Mouse (Mus musculus) lung, adult 2 months (tissue): ENCODE measurements around the gene Irf8.

Experiments used
- CTCF ChIP-seq: fragments of 200-500 bp; IDR thresholded peaks from 2 replicates; pipeline ENCODE4 v1.5.1; 2011; ENCODE audit warnings: mild to moderate bottlenecking, low read length, control low read depth; ENCODE audit not compliant: insufficient read depth
- POLR2A ChIP-seq: fragments of 200-500 bp; IDR thresholded peaks from 2 replicates; pipeline ENCODE4 v1.6.1; 2011; ENCODE audit warnings: low read depth, mild to moderate bottlenecking, control low read depth, low read length, borderline replicate concordance; ENCODE audit errors: extremely low read depth

GRCm38 (mm10) chr8:120753476-120753875 lies 17.3 kb downstream of the Irf8 start:
- TF ChIP-seq CTCF (no peak), POLR2A (no peak)
